Mouse (Mus musculus): ENCODE data around the gene Cdkn1b. TPM values are rescaled to one million over a fixed set of nuclear protein-coding genes. Genes with fewer than 3 reads are reported as not detected.

Cdkn1b gene
- polyA plus RNA-seq, 1 experiment from 2014 or later: 24.1 TPM

- WGBS: 49% methylated on average over 13 of the region's 13 CpGs
- Histone ChIP-seq H3K9ac (ENCODE audit: low read depth, low read length) (no peak overlapping the region), H3K4me1 (replicated peaks; ENCODE audit: control insufficient read depth, insufficient read depth, low read length) (no peaks in the 10 kb centered on the region), H3K36me3 (ENCODE audit: control insufficient read depth, insufficient read depth, low read length) (no peaks in the 10 kb centered on the region), H3K4me2 (replicated peaks; ENCODE audit: low read depth, low read length) (no peak overlapping the region), H3K9me3 (ENCODE audit: control insufficient read depth, low read length) (no peaks in the 10 kb centered on the region), H3K27me3 (ENCODE audit: control insufficient read depth, insufficient read depth, low read length) (no peaks in the 10 kb centered on the region), H3K27ac (ENCODE audit: low read depth, low read length) (no peak overlapping the region), H3K4me3 (ENCODE audit: low read depth, low read length) (no peak overlapping the region)
- ATAC-seq (ENCODE audit: low FRiP score): no peak; the same call in 1 of the 2 replicates
- peak; percentile 76 for DNase-seq (ENCODE audit: low spot score)
These were observed 27.3 kb downstream of the Cdkn1b start for GRCm38 (mm10) chr6:134947311-134948087.

- Histone ChIP-seq H3K4me2 (replicated peaks; ENCODE audit: low read depth, low read length) (no peak overlapping the region), H3K9ac (ENCODE audit: low read depth, low read length) (no peak overlapping the region), H3K4me3 (ENCODE audit: low read depth, low read length) (no peak overlapping the region), H3K27me3 (ENCODE audit: control insufficient read depth, insufficient read depth, low read length) (no peaks in the 10 kb centered on the region), H3K9me3 (ENCODE audit: control insufficient read depth, low read length) (no peaks in the 10 kb centered on the region), H3K27ac (ENCODE audit: low read depth, low read length) (no peak overlapping the region), H3K4me1 (replicated peaks; ENCODE audit: control insufficient read depth, insufficient read depth, low read length) (no peaks in the 10 kb centered on the region), H3K36me3 (ENCODE audit: control insufficient read depth, insufficient read depth, low read length) (no peaks in the 10 kb centered on the region)
- ATAC-seq (ENCODE audit: low FRiP score): no peak
- 73% methylated on average over 11 of the region's 11 CpGs for WGBS
- DNase-seq (ENCODE audit: low spot score): no peak
These were observed 28.4 kb downstream of the Cdkn1b start for GRCm38 (mm10) chr6:134948522-134949061.

- no peak overlapping the region for H3K9ac ChIP-seq (ENCODE audit: low read depth, low read length)
- no peaks in the 10 kb centered on the region for H3K27me3 ChIP-seq (ENCODE audit: control insufficient read depth, insufficient read depth, low read length)
- no peaks in the 10 kb centered on the region for H3K9me3 ChIP-seq (ENCODE audit: control insufficient read depth, low read length)
- H3K36me3 ChIP-seq (ENCODE audit: control insufficient read depth, insufficient read depth, low read length): no peaks in the 10 kb centered on the region
- WGBS: 100% methylated on average over 3 of the region's 3 CpGs
- H3K4me3 ChIP-seq (ENCODE audit: low read depth, low read length): no peak overlapping the region
- ATAC-seq (ENCODE audit: low FRiP score) (no peak), DNase-seq (ENCODE audit: low spot score) (no peak)
- H3K4me1 ChIP-seq (replicated peaks; ENCODE audit: control insufficient read depth, insufficient read depth, low read length): no peaks in the 10 kb centered on the region
- no peak overlapping the region for H3K27ac ChIP-seq (ENCODE audit: low read depth, low read length)
- H3K4me2 ChIP-seq (replicated peaks; ENCODE audit: low read depth, low read length): no peak overlapping the region
These were observed 29.0 kb downstream of the Cdkn1b start for GRCm38 (mm10) chr6:134949241-134949640.

- H3K27me3 ChIP-seq (ENCODE audit: control insufficient read depth, insufficient read depth, low read length): no peaks in the 10 kb centered on the region
- ATAC-seq (ENCODE audit: low FRiP score) (no peak), DNase-seq (ENCODE audit: low spot score) (no peak)
- H3K9ac ChIP-seq (ENCODE audit: low read depth, low read length): no peak overlapping the region
- no peak overlapping the region for H3K4me2 ChIP-seq (replicated peaks; ENCODE audit: low read depth, low read length)
- H3K9me3 ChIP-seq (ENCODE audit: control insufficient read depth, low read length): no peaks in the 10 kb centered on the region
- H3K36me3 ChIP-seq (ENCODE audit: control insufficient read depth, insufficient read depth, low read length): no peaks in the 10 kb centered on the region
- WGBS: 86% methylated on average over 5 of the region's 5 CpGs
- no peak overlapping the region for H3K4me3 ChIP-seq (ENCODE audit: low read depth, low read length)
- no peaks in the 10 kb centered on the region for H3K4me1 ChIP-seq (replicated peaks; ENCODE audit: control insufficient read depth, insufficient read depth, low read length)
- no peak overlapping the region for H3K27ac ChIP-seq (ENCODE audit: low read depth, low read length)
These were observed 31.2 kb downstream of the Cdkn1b start for GRCm38 (mm10) chr6:134951364-134951763.

GRCm38 (mm10) chr6:134953976-134954375 lies 33.8 kb downstream of the Cdkn1b start:
- Histone ChIP-seq H3K4me1 (replicated peaks; ENCODE audit: control insufficient read depth, insufficient read depth, low read length) (no peaks in the 10 kb centered on the region), H3K27me3 (ENCODE audit: control insufficient read depth, insufficient read depth, low read length) (no peaks in the 10 kb centered on the region), H3K9ac (ENCODE audit: low read depth, low read length) (no peak overlapping the region), H3K4me3 (ENCODE audit: low read depth, low read length) (no peak overlapping the region), H3K36me3 (ENCODE audit: control insufficient read depth, insufficient read depth, low read length) (no peaks in the 10 kb centered on the region), H3K4me2 (replicated peaks; ENCODE audit: low read depth, low read length) (no peak overlapping the region), H3K27ac (ENCODE audit: low read depth, low read length) (no peak overlapping the region), H3K9me3 (ENCODE audit: control insufficient read depth, low read length) (no peaks in the 10 kb centered on the region)
- ATAC-seq (ENCODE audit: low FRiP score) (no peak), DNase-seq (ENCODE audit: low spot score) (no peak)
- 66% methylated on average over 11 of the region's 11 CpGs for WGBS

GRCm38 (mm10) chr6:134956388-134956787 lies 36.2 kb downstream of the Cdkn1b start:
- no peaks in the 10 kb centered on the region for H3K9me3 ChIP-seq (ENCODE audit: control insufficient read depth, low read length)
- ATAC-seq (ENCODE audit: low FRiP score) (no peak), DNase-seq (ENCODE audit: low spot score) (no peak)
- H3K4me2 ChIP-seq (replicated peaks; ENCODE audit: low read depth, low read length): no peak overlapping the region
- no peak overlapping the region for H3K27ac ChIP-seq (ENCODE audit: low read depth, low read length)
- H3K36me3 ChIP-seq (ENCODE audit: control insufficient read depth, insufficient read depth, low read length): no peaks in the 10 kb centered on the region
- no peaks in the 10 kb centered on the region for H3K27me3 ChIP-seq (ENCODE audit: control insufficient read depth, insufficient read depth, low read length)
- no peak overlapping the region for H3K9ac ChIP-seq (ENCODE audit: low read depth, low read length)
- WGBS: 85% methylated on average over 3 of the region's 4 CpGs
- H3K4me3 ChIP-seq (ENCODE audit: low read depth, low read length): no peak overlapping the region
- 0 out of 2 replicates have a peak, but pooled peaks cover 3% of the 10 kb centered on the region for H3K4me1 ChIP-seq (replicated peaks; ENCODE audit: control insufficient read depth, insufficient read depth, low read length)

GRCm38 (mm10) chr6:134961286-134961685 lies 41.1 kb downstream of the Cdkn1b start:
- 0 out of 2 replicates have a peak, but pooled peaks cover 3% of the 10 kb centered on the region for H3K4me1 ChIP-seq (replicated peaks; ENCODE audit: control insufficient read depth, insufficient read depth, low read length)
- WGBS: 56% methylated on average over 5 of the region's 5 CpGs
- no peak overlapping the region for H3K27ac ChIP-seq (ENCODE audit: low read depth, low read length)
- H3K9ac ChIP-seq (ENCODE audit: low read depth, low read length): no peak overlapping the region
- ATAC-seq (ENCODE audit: low FRiP score): no peak
- no peaks in the 10 kb centered on the region for H3K27me3 ChIP-seq (ENCODE audit: control insufficient read depth, insufficient read depth, low read length)
- H3K4me2 ChIP-seq (replicated peaks; ENCODE audit: low read depth, low read length): no peak overlapping the region
- no peak for DNase-seq (ENCODE audit: low spot score)
- H3K4me3 ChIP-seq (ENCODE audit: low read depth, low read length): no peak overlapping the region
- H3K36me3 ChIP-seq (ENCODE audit: control insufficient read depth, insufficient read depth, low read length): no peaks in the 10 kb centered on the region
- H3K9me3 ChIP-seq (ENCODE audit: control insufficient read depth, low read length): no peaks in the 10 kb centered on the region

- 51% methylated on average over 9 of the region's 9 CpGs for WGBS
- ATAC-seq (ENCODE audit: low FRiP score) (no peak), DNase-seq (ENCODE audit: low spot score) (no peak)
- Histone ChIP-seq H3K36me3 (ENCODE audit: control insufficient read depth, insufficient read depth, low read length) (no peaks in the 10 kb centered on the region), H3K4me1 (replicated peaks; ENCODE audit: control insufficient read depth, insufficient read depth, low read length) (0 out of 2 replicates have a peak, but pooled peaks cover 3% of the 10 kb centered on the region), H3K27me3 (ENCODE audit: control insufficient read depth, insufficient read depth, low read length) (no peaks in the 10 kb centered on the region), H3K27ac (ENCODE audit: low read depth, low read length) (peak overlapping the region; percentile 4; the same call in 1 of the 2 replicates), H3K9me3 (ENCODE audit: control insufficient read depth, low read length) (no peaks in the 10 kb centered on the region), H3K4me2 (replicated peaks; ENCODE audit: low read depth, low read length) (no peak overlapping the region), H3K4me3 (ENCODE audit: low read depth, low read length) (no peak overlapping the region), H3K9ac (ENCODE audit: low read depth, low read length) (no peak overlapping the region)
These were observed 41.8 kb downstream of the Cdkn1b start for GRCm38 (mm10) chr6:134961858-134962517.

Measured in hindbrain, embryonic 11.5 days (tissue).